Mouse (Mus musculus) ES-Bruce4 (cell line): ENCODE measurements at regions not wholly inside any gene's neighbourhood (a gene's known extent, or its start where the extent isn't known, plus 50 kb on each side); places are given as distances from the start of the nearest gene placed in this dataset.

Source experiments
- H3K27ac ChIP-seq: 2 replicates; pipeline ENCODE4 v1.5.1; 2012; ENCODE audit warnings: low read length, inconsistent platforms; ENCODE audit not compliant: insufficient read depth
- H3K27me3 ChIP-seq: 2 replicates; pipeline ENCODE4 v1.6.1; 2012; ENCODE audit warnings: mild to moderate bottlenecking, low read length, inconsistent platforms; ENCODE audit not compliant: control insufficient read depth, poor library complexity, insufficient read depth, severe bottlenecking
- H3K36me3 ChIP-seq: 2 replicates; pipeline ENCODE4 v1.6.1; 2012; ENCODE audit warnings: inconsistent platforms, mild to moderate bottlenecking, low read length, moderate library complexity; ENCODE audit not compliant: control insufficient read depth, poor library complexity, insufficient read depth, severe bottlenecking
- H3K4me1 ChIP-seq: one replicate; pipeline ENCODE4 v1.8.1; 2011; ENCODE audit warnings: low read length; ENCODE audit not compliant: control insufficient read depth, insufficient read depth
- H3K4me3 ChIP-seq: 2 replicates; pipeline ENCODE4 v1.5.1; 2011; ENCODE audit warnings: low read depth, mild to moderate bottlenecking, low read length
- H3K9ac ChIP-seq: 2 replicates; pipeline ENCODE4 v1.6.1; 2012; ENCODE audit warnings: low read depth, mild to moderate bottlenecking, inconsistent platforms; ENCODE audit not compliant: poor library complexity, severe bottlenecking
- H3K9me3 ChIP-seq: replicated peaks from 2 replicates; pipeline ENCODE4 v1.6.1; 2012; ENCODE audit warnings: mild to moderate bottlenecking, low read length, inconsistent platforms; ENCODE audit not compliant: control insufficient read depth, poor library complexity, insufficient read depth, severe bottlenecking
- CTCF ChIP-seq: IDR thresholded peaks from one replicate; pipeline ENCODE4 v1.8.1; 2011; ENCODE audit warnings: low read depth, low read length
- EP300 ChIP-seq: IDR thresholded peaks from 2 replicates; pipeline ENCODE4 v1.6.1; 2011; ENCODE audit warnings: low read depth, low read length; ENCODE audit not compliant: insufficient read depth
- POLR2A ChIP-seq: IDR thresholded peaks from one replicate; pipeline ENCODE4 v1.8.1; 2011; ENCODE audit warnings: low read length; ENCODE audit not compliant: insufficient read depth

- no peak overlapping the region for H3K9ac ChIP-seq
- TF ChIP-seq POLR2A (no peak), CTCF (no peak), EP300 (no peak)
- no peak overlapping the region for H3K27ac ChIP-seq
- H3K9me3 ChIP-seq, result no peaks in the 10 kb centered on the region; the same call in 1 of the 2 replicates
- H3K36me3 ChIP-seq, result no peaks in the 10 kb centered on the region
- no peaks in the 10 kb centered on the region for H3K4me1 ChIP-seq
- no peak overlapping the region for H3K4me3 ChIP-seq
- no peaks in the 10 kb centered on the region for H3K27me3 ChIP-seq
Measured at GRCm38 (mm10) chr15:97188545-97188944, 58.4 kb upstream of the Pced1b start.

DNA sequence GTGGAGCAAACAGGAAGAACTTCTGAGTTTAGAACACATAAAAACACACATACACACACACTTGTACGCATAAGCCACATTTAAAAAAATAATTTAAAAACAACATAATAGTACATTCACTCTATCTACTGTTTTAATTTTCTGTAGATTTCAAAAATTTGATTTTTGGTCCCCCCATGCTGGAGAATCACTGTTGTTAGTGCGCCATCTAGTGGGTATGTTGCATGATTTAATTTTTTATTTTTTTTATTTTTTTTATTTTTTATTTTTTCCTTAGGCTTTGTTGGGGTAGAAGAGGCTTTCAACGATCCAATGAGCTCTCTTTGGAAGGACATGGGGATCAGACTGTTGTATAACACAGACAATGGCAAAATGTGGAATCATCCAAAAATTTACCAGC is 59.1 kb upstream of the Pced1b start:
- no peak overlapping the region for H3K27ac ChIP-seq
- H3K4me3 ChIP-seq, result no peak overlapping the region
- H3K9ac ChIP-seq, result no peak overlapping the region
- TF ChIP-seq CTCF, result no peak
- TF ChIP-seq POLR2A, result no peak
- TF ChIP-seq EP300, result no peak
- no peaks in the 10 kb centered on the region for H3K27me3 ChIP-seq
- no peaks in the 10 kb centered on the region for H3K9me3 ChIP-seq
- no peaks in the 10 kb centered on the region for H3K4me1 ChIP-seq
- no peaks in the 10 kb centered on the region for H3K36me3 ChIP-seq

GRCm38 (mm10) chr15:97186034-97186433 is 60.9 kb upstream of the Pced1b start:
- Histone ChIP-seq H3K9ac (no peak overlapping the region), H3K4me3 (no peak overlapping the region), H3K27me3 (no peaks in the 10 kb centered on the region), H3K36me3 (no peaks in the 10 kb centered on the region), H3K27ac (no peak overlapping the region), H3K4me1 (no peaks in the 10 kb centered on the region), H3K9me3 (no peaks in the 10 kb centered on the region)
- no peak for TF ChIP-seq CTCF

GRCm38 (mm10) chr15:97182617-97183038 is 64.3 kb upstream of the Pced1b start:
- TF ChIP-seq CTCF, result no peak
- no peak for TF ChIP-seq POLR2A
- TF ChIP-seq EP300, result no peak
- H3K4me1 ChIP-seq, result no peaks in the 10 kb centered on the region

DNA sequence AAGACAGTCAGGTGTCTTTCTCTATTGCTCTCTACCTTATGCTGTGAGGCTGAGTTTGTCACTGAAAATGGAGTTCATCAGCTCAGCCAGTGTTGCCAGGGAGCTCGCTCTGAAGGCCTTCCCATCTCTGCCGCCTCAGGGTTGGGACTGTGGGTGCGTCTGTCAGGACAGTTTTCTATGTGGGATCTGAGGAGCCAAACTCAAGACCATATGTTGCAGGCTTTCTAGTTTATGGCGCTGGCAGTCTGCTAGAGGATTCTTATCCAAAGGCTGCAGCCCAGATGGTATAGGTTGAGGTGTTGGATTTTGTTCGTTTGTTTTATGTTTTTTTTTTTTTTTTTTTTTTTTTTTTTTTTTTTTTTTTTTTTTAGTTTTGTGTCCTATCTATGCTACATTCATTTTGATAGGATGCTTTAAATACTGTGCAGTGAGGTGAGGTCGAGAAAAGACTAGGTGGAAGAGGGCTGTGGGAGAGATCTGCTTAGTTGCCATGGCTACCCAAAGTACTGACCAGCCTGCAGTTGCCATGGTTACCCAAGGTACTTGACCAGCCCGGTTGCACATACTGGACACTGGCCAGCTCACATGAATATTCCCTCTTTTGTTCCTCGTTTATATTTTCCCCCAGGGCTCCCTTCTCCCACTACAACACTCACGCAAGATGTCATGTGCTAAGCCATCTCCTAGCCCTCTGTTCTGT is 65.8 kb upstream of the Pced1b start:
- Histone ChIP-seq H3K9ac (no peak overlapping the region), H3K9me3 (no peaks in the 10 kb centered on the region), H3K36me3 (no peaks in the 10 kb centered on the region), H3K27me3 (no peaks in the 10 kb centered on the region), H3K4me1 (no peaks in the 10 kb centered on the region), H3K4me3 (no peak overlapping the region), H3K27ac (no peak overlapping the region)
- no peak for TF ChIP-seq CTCF
- TF ChIP-seq POLR2A, result no peak
- no peak for TF ChIP-seq EP300

More at GRCm38 (mm10) chr15:97182617-97183038, 64.3 kb upstream of the Pced1b start:
- Histone ChIP-seq H3K9me3 (no peaks in the 10 kb centered on the region), H3K27me3 (no peaks in the 10 kb centered on the region), H3K9ac (no peak overlapping the region), H3K36me3 (no peaks in the 10 kb centered on the region), H3K4me3 (no peak overlapping the region), H3K27ac (no peak overlapping the region)

GRCm38 (mm10) chr15:97178286-97178685 is 68.6 kb upstream of the Pced1b start:
- no peaks in the 10 kb centered on the region for H3K4me1 ChIP-seq
- H3K9me3 ChIP-seq, result no peaks in the 10 kb centered on the region
- no peak overlapping the region for H3K9ac ChIP-seq
- H3K36me3 ChIP-seq, result no peaks in the 10 kb centered on the region
- TF ChIP-seq EP300 (no peak), POLR2A (no peak), CTCF (no peak)
- H3K27me3 ChIP-seq, result no peaks in the 10 kb centered on the region
- H3K4me3 ChIP-seq, result no peak overlapping the region
- H3K27ac ChIP-seq, result no peak overlapping the region
